Mouse (Mus musculus) heart, postnatal 25 days (tissue): ENCODE results near the gene Jade2. TPM values are rescaled to one million over a fixed set of nuclear protein-coding genes. Genes with fewer than 3 reads are reported as not detected.

Source experiments
- DNase-seq: peaks from one replicate; pipeline ENCODE4 v3.0.0; 2022; ENCODE audit warnings: low spot score
- intact Hi-C: fragments of 180-260 bp; cut with DNase I; formaldehyde crosslinking; loops from one replicate; pipeline ENCODE4 v1.15.1; 2025
- total RNA-seq, 2 experiments: library from RNA; stranded (reverse); gene quantifications; 2 replicates each; pipeline ENCODE4 v1.2.3; 2021

Jade2 gene
- total RNA-seq, 2 experiments from 2014 or later = 6.5 to 8.8 TPM

DNA sequence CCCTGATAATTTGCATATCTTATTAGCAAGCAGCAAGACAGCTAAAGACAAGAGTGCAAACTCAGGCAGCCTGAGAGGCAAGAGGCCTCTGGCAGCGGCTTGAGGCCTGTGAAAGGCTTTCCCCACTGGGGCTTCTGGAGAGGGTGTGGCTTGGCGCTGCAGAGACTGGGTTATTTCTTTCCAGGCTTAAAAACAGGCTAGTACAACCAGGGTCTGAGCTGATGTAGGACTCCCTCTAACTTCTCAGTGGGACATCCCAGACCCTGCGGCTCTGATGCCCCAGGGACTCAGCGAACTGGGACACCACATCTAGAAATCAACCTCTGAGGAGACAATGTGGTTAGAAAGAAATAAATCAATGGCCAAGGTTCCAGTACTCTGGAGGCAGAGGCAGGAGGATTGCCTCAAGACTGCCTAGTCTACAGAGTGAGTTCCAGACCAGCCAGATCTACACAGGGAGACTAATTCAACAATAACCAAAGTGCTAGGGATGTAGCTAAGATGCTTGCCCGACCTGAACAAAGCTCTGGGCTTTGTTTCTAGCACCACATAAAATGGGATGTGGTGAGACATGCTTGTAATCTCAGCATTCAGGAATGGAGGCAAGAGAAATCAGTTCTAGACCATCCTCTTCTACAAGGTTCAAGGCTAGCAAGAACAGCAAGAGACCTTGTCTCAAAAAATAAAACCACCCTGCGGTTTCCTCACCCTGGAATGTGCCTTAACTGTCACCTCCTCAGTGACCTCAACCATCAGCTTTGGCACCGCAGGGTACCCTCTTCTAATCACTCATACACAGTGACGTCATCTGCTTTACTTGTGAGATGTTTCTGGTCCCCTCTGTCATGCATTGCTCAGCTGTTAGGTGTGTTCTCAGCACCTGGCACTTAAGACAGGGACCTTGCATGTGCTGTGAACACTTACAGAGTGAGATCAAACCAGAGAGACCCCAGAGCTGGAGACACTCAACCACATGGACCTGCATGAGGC, 20.0 kb downstream of the Jade2 start:
- no peak for DNase-seq
- intact Hi-C loops = no loop called here

DNA sequence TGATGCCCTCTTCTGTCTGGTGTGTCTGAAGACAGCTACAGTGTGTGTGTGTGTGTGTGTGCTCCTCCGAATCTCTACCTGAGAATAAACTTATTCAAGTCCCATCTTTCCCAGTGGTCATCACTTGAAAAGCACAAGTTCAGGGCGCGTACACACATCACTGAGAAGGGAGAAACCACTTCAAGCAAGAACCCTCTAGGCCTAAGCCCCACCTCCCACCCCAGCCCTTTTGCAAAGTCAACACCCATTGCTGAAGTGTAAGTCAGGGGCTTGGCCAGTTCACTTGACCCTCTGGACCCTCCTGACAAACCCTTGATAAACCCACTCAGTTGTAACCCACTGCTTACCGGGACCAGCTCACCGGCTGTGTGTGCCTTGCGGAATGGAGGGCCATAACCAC, 20.9 kb downstream of the Jade2 start:
- DNase-seq = no peak
- intact Hi-C loops = no loop called here

DNA sequence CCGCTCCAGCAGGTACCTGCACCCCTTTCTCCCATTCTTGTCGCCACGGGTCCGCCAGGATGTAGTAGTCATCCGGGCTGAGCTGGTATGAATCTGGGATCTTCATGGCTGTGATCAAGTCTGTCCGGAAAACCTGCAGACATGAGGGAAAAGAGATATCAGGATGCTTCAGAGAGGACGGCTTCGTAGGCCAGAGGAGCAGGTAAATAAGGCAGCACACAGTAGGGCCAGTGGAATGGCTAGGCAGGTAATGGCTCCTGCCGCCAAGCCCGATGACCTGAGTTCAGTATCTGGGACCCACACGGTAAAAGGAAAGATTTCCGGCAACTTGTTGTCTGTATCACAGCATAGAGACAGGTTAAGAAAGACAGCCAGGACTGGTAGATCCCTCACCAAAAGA, 21.9 kb downstream of the Jade2 start:
- no peak for DNase-seq

DNA sequence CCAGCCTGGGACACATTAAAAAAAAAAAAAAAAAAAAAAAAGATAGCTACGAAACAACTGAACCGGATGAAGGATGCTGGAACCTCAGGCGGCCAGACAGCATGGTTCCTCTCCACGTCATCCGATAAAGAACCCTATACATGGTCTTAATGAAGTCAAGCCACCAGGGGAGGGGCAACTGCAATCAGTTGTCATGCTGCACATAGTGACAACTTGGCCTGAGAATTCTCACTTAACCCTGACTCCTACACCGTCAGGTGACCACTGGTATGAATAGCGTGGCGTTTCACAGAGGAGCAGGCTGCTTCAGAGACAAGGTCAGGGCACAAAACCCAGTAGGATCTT, 23.4 kb downstream of the Jade2 start:
- DNase-seq = no peak
- intact Hi-C loops = no loop called here

More for the DNA sequence above, 21.9 kb downstream of the Jade2 start:
- intact Hi-C loops = no loop called here

DNA sequence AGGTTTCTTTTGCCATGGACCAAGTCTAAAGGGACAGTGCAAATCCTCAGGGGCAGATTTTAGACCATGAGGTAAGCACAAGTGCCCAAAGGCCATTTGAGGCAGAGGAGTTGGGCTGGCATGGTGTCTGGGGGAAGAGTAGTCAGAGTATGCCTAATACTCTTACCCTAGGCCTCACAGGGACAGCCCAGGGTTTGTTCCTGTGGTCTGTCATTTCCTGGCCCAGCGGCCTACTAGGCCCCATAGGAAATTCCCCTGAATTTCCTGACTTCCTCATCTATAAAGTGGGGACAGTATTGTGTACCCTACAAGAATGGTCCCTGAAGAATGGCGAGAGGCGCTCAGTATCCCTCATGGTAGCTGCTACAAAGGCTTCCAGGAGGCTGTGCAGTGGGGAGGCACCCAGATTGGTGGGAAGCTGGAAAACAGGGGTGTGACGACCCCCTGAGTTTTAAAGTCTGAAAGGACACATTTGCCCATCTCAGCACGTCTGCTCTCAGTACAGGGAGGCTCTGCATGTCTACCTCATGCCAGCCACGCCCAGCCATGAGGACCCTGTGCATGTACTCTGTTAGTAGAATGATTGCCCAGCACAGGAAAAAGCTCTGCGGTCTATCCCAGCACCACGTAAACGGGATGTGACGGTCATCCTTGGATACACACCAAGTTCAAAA, 23.9 kb downstream of the Jade2 start:
- intact Hi-C loops = no loop called here
- no peak for DNase-seq

DNA sequence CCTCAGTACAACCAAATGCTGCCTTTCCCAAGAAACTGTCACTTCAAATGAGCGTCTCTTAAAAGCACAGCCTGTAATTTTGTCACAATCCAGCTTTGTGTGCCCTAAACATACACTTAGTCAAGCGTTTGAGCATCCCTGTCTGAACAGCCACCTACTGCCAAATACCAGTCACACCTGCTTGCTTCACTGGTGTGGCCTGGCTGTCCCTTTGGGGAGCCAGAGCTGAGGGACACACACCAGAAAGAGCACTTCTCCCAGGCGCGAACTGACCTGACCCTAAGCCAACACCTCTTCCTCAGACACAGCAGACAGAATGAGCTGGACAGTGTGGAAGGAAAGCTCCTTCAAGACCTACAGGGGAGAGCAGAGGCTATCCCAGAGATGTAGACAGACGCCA, 24.5 kb downstream of the Jade2 start:
- intact Hi-C loops = no loop called here
- DNase-seq = no peak

DNA sequence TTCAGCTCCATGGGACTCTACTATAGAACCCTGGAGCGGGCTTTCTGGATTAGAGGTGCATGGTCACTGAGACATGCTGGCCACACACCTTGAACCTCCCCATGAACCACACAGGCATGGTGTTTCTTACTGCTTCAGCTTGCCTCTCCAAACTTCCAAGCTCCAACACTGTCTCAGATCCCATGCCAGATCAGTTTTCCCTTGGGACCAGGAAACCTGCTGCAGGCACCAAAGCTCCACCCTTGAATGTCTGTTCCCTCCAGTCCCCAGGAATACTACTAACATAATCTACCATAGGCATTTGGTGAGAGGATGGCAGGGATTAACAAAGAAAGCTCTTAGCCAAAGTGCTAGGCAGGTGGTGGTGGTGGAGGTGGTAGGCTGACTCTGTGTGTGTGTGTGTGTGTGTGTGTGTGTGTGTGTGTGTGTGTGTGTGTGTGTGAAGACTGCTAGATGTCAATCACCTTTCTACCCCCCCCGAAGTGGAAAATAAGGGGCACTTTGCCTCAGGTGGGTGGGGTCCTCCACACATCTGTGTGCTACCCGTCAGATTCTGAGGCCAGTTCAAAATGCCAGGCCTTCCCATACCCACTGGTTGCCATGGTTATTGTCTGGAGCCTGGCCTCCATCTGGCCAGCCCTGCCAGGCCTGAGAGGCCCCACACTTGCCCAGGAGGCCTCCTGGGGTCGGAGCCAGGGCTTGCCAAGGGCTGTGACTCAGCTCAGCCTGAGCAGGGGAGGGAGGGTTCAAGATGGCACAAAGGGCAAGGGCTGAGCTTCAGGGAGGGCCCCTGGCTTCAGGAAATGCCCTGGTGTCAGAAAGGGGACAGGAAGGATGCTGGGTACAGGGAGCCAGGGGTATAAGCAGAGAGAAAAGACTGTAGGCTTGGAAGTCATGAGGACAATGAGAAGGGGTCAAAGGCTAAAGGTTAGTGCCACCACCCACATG, 25.2 kb downstream of the Jade2 start:
- no peak for DNase-seq
- intact Hi-C loops = no loop called here

DNA sequence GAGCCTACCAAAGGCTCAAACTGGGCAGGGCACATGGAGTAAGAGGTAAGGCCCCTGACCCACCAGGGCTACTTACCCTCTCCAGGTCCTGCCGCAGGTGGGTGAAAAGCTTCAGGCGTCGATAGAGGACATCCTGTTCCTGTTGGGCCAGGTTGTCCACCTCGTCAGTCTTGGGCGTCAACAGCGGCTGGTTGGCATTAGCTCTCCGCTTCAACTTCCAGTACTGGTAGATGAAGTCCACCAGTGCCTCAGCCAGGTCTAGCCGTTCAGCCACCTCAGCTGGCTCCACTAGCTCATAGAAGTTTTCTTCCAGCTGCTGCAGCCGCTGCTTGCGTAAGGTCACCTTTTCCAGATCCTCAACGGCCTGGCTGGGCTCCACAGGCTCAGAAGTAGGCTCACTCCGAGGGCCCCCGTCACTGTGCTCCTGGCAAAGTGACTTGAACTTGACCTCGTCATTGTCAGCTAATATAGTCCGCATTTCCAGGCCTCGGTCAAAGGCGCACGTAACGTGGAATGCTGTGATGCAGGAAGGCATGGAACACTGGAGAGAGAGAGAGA, 32.5 kb downstream of the Jade2 start:
- intact Hi-C loops = loop anchor here (5.0 kb wide), 1 partner anchor 397 kb away; no protein-coding TSS in a partner anchor
- no peak for DNase-seq

DNA sequence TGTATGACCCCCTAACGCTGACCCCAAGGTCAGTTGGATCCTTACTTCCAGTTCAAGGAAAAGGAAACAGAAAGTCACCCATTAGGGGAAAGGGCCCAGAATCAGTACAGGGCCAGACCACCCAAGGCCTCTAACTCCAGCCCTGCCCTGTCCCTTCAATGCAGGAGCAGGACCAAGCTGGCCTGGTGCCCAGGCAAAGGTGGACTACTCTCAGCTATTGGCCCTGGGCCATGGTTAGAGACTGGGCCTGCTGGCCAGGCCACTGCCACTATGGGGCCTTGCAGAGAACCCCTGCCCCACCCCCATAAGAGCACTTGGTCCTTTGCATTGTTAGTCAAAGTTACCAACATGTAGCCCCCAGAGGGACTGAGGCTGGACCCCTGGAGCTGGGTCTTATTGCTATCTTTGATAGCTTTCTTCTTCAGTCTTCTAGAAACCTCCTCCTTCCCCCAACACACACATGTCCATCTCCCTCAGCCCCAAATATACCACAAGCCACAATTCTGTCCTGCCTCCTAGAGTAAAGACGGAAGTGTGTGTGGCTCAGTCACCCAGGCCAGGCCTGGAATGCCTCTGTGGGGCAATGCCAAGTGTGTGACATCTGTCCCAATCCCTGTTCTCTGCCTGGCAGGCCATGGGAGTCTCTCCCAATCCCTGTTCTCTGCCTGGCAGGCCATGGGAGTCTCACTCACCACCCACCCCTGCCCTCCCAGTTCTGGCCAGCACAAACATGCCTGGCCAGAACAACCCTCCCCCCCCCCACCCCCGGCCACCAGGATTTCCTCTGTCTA, 33.3 kb downstream of the Jade2 start:
- intact Hi-C loops = loop anchor here (5.0 kb wide), 1 partner anchor 398 kb away; no protein-coding TSS in a partner anchor
- DNase-seq = no peak

DNA sequence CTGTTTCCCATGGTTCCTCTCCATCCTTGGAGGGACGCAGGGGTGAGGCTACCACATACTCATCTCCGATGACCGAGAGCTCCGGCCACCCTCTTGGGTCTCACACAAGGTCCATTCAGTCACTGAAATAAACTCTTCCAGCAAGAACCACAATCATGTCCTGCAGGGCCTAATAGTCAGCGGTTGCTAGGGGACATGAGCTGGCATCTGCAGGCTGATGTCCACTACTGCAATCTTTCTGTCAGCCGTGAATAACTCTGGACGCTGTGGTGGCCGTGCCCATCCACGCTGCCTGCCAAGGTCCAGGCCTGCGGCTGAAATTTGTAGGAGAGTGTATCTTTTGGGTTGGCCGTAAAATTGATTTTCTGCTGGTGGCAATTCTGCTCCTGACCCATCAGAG, 34.2 kb downstream of the Jade2 start:
- DNase-seq = no peak
- intact Hi-C loops = loop anchor here (5.0 kb wide), 1 partner anchor 399 kb away; no protein-coding TSS in a partner anchor

DNA sequence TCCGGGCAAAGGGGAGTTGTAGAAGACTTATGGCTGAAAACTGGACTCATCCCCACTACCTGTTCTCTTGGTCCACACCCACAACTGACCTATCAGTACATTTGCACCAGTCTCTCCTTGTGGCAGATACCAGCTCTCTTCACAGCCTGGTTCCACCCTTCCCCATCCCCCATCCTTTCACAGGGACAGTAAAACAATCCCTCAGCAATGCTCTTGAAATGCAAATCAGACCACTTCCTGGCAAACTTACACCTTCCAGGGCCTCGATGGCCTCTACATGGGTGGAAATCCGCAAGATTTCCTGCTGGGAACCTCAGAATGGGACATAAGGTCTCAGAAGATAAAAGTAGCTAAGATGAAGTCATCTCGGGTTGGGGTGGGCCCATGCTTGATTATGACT, 34.7 kb downstream of the Jade2 start:
- intact Hi-C loops = loop anchor here (5.0 kb wide), 1 partner anchor 400 kb away; no protein-coding TSS in a partner anchor
- DNase-seq = no peak

DNA sequence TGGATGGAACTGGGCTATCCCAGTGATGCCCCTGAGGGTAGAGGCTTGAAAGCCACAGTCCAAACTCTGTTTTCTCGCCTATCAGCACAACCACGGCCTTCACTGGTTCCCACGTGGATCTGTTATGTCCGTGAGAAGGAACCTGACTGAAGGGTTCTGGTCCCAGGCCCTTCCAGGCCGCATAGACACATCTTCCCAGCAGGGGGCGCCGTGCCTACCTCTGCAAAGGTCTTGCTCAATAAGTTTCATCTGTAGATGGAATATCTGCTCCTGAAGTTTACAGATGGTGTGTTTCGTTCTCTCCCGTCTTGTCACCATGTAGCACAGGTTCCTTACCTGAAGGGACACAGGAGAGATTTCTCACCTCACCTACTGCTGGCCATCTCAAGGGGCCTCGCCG, 36.6 kb downstream of the Jade2 start:
- peak; percentile 38 for DNase-seq
- intact Hi-C loops = loop anchor here (1.0 to 5.0 kb wide), 3 partner anchors 34 to 401 kb away; no protein-coding TSS in a partner anchor

DNA sequence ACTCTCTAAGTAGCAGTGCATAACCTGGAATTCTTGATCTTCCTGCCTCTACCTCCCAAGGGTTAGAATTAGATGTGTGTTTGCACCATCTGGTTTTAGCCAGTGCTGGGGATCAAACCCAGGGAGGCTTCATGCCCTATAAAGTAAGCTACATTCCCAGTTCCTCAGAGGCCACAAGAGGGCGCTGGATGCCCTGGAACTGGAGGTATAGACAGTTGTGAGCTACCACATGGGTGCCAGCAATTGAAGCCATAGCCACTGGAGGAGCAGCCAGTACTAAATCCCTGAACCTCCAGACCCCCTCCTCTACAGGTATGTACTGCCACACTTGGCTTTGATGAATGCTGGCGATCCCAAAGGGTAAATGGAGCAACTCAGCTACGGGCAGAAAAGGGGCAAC, 37.5 kb downstream of the Jade2 start:
- DNase-seq = no peak
- intact Hi-C loops = loop anchor here (1.0 to 5.0 kb wide), 2 partner anchors 149 to 402 kb away; no protein-coding TSS in a partner anchor

DNA sequence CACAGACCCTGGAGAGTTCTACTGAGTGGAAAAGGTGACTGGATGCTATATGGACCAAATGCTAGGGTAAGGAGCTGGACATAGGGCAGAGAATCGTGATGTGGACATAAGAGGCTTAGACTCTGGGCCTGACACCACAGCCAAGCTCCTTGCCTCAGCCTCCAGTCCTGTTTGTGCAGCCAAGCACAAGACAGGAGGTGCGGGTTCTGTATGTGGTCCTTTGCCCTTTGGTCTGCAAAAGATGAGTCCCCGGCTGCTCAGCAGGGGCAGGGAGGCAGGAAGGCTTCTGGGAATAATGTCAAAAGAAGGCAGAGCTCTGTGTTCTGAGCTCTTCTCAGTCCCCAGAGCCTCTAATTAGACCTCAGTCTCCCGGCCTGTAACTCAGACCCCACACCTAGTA, 38.6 kb downstream of the Jade2 start:
- DNase-seq = no peak
- intact Hi-C loops = no loop called here

DNA sequence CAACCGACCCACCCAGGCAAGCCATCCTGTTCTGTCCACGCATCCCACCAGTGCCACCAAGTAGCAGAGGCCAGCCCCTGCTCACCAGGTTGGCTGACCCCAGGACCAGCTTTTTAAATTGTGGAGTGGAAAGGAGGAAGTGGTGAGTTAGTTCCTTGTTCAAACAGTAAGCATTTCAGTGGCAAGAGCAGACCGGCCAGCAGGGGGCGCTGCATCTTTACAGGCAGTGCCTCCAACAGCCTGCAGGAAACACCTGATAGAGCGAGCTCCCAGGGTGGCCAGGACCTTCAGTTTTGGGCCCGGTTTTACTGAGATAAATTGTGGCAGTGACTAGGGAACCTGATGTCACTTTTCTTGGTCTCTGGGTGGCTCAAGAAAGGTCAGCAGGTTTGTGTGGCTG, 39.7 kb downstream of the Jade2 start:
- peak; percentile 62 for DNase-seq
- intact Hi-C loops = no loop called here

DNA sequence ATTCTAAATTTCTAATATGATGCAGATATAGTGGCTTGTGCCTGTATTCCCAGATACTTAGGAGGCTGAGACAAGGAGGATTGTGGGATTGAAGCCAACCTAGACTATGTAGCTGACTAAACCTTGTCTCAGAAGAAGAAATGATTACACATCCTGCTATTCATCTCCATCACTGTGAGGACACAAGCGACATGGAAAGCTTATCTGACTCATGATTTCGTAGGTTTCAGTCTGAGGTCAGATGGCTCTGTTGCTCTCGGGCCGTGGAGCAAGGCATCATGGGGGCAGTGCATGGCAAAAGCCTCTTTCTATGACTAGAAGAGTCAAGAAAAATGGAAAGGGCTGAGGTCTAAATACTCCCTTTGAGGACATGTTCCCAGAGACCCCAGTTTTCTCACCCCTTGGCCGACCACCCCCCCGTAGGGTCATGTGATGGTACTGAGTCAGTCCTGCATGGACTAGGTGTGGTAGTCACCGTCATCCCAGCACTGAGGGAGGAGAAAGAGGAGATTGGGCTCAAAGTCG, 45.4 kb downstream of the Jade2 start:
- intact Hi-C loops = no loop called here
- DNase-seq = no peak

DNA sequence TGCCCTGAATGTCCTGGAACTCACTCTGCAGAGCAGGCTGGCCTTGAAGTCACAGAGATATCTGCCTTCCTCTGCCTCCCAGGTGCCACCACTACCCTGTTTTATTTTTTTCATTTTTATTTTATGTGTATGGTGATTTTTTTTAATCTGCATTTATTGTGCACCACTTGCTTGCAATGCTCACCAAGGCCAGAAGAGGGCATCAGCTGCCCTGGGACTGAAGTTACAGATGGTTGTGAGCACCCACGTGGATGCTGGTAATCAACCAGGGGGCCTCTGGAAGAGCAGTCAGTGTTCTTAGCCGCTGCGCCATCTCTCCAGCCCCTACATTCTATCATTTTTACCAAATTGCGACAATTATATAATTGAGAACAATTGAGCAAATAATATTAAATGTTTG, 46.2 kb downstream of the Jade2 start:
- DNase-seq = no peak
- intact Hi-C loops = no loop called here

DNA sequence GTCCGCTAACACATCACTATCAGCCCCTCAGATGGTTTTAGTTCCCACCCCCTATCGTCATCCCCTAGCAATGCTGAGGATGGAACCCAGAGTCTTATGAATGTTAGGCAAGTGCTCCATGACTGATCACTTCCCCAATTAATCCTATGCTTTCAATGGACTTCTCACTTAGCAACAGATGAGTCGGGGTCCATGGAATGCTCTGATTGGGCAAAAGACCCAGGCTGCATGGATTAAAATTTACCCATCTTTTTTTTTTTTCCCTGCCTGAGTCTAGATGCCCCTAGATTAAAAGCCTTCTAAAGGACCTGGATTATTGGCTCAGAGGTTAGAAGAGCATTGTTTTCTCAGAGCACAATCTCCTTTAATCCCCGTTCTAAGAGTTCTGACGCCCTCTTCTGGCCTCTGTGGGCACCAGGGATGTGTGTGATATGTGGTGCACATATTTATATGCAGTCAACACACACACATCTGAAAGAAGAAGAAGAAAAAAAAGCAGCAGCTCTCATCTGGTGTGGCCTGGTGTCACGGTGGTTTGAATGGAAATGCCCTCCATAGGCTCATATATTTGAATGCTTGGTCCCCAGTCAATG, 47.7 kb downstream of the Jade2 start:
- DNase-seq = no peak
- intact Hi-C loops = no loop called here
